Mouse (Mus musculus): ENCODE results near the gene Arcn1. TPM values are rescaled to one million over a fixed set of nuclear protein-coding genes. Genes with fewer than 3 reads are reported as not detected.

Arcn1 gene
- total RNA-seq, 1 experiment from 2014 or later: 160 TPM

DNA sequence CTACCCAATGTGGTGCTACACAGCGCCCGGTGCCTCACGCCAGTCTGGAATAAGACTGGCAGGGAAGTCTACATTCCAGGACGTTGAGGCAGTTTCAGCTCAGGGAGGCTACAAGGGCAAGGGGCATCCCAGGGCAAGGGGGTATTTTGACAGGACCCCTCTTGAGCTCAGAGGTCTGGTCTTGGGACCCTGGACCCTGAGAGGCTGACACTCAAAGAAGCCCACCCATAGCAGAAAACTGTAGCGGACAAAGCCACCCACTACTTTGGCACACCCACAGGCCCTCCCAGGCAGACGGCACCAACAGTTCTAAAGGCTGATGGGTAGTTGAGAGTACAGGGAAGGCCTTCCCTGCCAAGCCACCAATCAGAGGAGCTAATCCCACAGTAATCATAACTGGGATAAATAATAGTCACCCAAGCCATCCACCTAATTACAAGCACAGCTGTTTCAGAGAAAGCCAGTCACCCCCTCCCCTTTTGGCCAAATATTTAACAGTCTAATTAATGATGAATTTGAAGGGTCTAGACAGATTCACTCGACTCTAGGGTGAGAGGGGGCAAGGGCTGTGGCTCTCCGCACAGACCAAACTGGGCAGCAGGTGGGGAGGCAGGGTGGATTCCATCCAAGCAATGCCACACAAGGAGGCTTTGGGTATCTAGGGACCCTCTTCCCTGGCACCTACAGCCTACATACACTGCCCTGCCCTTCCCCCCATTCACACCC lies 47.9 kb downstream of the Arcn1 start:
- DNase-seq: no peak

DNA sequence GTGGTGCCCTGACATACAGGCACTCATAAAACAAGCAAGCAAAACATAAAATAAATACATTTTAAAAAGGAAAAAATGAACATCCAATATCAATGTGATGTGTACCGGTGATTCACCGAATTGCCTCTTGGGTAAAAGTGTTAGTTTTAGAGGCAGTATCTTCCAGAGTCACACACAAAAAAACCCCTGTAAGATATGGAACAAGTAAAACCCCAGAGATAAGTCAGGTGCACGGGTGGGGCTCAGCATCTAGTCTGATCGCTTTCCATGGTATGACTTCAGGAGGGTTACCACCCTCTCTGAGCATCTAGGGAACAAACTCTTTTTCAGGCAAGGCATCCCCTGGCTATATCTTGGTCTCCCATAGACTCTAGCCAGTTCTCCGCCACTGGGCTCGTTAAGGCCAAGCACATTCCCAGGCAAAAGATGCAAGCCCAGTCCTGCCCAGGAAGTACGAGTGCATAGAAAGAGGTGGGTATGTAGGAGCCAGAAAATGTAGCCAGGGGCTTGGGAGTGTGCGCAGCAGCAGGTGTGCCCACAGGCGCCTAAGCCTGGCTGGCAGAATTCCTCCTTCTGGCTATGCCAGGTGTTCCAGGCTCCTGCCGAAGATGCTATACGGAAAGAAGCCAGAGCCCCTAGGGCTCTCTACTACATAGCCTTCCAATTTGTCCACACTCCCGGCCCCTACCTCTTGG lies 48.6 kb downstream of the Arcn1 start:
- DNase-seq: no peak

DNA sequence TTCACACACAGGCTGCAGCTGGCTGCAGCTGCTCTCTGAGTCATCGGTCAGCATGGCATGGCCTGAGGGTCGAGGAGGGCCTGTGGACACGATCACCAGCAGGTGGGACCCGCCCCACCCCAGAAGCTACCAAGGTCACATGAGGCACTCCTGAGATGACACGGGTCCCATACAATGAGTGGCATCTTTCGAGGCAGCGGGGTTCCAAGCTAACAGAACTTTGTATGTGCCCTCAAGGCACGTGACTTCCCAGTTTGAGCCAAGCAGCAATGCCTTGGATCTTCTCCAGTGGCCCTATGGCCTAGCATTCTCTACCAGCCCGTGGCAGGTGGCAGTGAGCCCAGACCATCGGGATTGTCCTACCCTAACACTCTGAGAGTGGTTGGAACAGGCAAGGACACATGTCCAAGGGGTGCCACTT lies 49.8 kb downstream of the Arcn1 start:
- DNase-seq: peak; percentile 72

DNA sequence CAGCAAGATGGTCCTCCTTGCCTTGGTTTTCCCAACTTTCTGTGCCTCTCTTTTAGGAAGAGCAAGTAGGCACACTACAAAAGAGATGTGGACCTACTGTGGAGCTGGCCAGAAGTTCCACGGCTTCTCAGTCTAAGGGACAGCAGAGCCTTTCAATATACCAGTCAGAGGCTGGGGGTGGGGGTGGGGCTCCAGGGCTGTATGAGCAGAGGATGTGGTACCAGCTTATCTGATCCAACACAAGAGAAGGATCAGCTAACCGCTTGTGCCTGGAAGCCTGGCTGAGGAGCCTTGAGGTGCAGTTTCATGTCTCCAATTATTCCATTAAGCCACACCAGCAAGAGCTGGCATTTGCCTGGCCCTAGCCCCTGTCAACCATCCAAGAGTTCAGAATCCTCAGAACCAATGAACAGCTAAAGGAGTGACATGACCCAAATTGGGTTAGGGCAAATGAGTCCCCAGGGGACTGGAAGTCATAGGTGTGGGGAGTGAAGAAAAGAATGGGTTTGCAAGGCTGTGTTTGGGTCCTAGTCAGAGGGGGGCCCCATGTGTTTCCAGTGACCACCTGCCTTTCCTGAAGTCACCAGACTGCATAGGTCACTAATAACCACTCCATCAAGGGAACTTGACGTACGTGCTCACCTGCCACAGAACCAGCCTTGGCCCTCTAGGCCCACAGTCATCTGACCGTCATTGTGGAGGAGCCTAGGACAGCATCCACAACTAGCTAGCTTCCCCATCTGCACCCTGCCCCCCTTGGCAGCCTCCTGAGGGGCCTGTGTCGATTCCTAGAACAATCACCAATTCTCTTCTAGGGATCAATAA lies 50.4 kb downstream of the Arcn1 start:
- no peak for DNase-seq

DNA sequence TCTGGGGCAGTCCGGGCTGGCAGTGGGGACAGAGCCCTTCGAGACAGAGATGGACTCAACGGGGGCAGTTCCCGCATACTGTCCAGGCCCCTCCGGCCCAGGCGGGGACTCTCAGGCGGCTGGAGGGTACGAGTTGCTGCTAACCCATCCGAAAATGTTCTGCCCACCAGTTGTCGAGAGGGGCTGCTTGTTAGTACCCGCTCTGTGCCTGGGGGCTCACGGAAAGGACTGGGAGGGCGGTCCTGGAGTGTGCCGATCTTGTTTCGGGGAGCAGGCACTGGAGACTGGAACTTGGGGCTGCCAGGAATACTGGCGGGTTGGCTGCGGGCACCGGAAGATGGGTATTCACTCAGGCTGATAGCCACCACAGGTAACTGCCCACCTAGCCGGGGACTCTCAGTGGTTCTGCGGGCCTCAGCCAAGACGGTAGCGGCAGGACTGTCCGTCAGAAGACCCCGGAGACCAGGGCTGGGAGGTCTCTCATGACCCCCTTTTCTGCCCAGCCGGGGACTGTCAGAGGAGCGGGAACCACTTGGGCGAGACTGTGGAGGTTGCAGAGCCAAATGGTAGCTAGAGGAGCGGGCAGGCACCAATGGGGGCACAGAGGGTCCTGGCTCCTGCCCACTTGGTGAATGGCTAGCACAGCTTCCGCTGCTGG lies 51.8 kb downstream of the Arcn1 start:
- no peak for DNase-seq

DNA sequence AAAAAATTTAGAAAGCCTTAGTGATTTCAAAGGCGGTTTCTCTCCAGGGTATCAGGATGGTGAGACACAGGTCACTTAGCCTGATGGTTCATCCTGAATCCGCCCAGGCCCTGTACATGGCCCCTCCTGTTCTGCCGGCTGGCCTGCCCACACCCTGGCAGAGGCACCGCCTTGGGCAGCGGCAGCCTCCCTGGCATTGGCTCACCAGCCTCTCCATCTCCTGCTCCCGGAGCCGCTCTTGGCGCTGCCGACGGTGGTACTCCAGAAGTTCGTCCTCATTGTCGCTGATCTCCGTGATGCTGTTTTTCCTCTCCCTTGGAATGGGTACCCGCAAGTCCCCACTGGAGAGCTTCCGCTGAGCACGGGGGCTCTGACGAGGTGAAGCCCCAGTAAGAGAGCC lies 52.5 kb downstream of the Arcn1 start:
- no peak for DNase-seq

DNA sequence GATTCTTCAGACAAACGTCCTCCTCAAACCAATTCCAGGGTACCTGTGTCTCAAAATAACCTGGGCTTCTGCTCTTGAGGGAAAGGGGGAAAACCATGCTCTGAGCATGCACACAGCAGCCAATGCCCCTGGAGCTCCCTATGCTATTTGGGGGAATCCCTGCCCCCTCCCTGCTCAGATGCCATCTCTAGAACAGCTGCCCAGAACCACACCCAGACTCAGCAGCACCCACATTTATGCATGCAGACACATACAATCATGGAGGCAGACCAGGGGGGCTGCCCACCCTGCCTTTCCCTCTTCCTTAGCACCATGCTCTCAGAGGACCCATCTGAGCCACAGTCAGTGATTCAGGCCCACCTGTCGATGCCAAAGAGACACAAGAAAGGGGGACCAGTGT lies 54.1 kb downstream of the Arcn1 start:
- DNase-seq: no peak

DNA sequence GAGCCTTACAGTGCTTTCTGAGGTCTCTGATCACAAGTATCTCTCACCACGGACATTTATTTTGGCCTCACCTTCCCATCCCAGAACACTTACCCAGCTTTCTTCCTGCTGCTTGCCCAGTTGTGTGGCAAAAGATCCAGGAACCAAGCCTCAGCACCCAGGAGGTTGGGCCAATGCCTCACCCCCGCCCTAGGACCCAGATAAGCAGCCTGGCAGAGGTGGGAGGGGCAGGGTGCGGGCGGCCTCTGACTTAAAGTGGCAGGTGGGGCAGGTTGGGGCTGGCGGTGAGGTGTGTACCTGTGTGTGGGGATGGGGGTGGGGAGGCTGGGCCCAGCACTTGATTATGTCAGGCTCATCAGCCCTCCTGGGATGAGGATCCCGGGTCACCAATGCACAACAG lies 54.6 kb downstream of the Arcn1 start:
- no peak for DNase-seq

DNA sequence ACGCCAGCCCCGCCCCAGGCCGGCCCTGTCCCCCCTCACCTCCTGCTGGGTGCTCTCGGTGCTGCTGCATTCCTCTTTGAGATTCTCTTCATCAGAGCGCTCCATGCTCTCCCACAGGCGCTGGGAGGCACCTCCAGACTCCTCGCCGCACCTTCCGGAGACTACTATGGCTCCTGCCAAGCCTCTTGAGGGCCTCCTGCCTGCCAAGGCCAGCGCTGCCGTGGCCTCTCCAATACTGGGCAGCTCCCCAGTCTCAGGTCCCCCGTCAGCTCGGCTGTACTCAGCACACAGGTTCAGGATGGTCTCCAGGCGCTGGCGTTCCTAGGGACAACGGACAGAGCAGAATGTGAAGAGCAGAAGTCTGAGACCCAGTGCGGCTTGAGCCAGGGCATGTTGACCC lies 56.0 kb downstream of the Arcn1 start:
- peak; percentile 54 for DNase-seq

DNA sequence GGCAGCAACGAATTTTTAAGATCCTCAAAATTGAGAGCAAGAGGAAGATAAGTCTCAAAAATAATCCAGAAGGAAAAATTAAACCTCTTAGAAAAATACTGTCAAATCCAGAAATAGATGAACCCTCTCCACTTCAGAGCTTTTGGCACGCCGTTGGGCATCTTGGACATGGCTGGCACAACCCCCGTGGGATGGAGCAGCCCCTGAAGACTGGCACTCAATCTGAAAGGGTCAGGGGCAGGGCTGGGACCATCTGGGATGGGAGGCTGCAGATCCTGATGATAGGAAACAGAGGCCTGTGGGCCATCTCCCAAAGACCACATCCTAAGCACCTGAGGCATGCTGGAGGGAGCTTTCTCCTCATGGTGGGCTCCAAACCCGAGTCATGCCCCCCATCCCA lies 57.4 kb downstream of the Arcn1 start:
- no peak for DNase-seq

DNA sequence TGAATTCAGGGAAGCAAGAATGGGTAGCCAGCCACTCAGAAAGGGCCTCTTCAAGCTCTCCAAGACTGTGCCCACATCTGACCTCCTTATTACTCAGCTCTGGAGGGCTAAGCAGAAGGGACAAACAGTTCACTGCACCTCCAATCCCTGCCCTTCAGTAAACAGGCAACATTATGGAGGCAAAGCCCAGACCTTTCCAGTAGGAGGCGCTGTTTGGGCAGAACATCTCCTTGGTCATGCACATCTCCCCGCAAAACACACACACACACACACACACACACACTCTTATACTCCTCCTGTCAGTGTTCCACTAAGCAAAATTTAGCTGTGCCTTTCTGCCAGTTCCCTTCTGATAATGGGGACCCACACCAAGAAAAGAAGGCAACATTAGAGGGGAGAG lies 58.0 kb downstream of the Arcn1 start:
- peak; percentile 68 for DNase-seq

DNA sequence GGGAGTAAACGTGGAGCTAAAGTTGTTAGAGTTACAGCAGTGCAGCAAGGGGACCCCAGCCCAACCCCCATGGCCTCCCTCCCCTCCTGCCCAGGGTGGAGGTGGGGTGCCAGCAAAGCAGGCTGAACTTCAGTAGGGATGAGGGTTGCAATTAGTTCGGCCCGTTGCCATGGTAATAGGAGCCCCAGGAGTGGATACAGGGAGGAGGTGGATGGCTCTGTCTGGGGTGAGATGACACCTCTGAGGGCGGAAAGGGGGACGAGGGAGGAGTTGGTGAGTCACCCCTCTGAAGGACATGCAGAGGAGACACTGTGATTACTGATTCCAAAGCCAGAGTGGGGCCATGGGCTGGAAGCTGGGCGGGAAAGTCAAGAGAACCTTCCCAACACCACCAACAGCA lies 58.7 kb downstream of the Arcn1 start:
- peak; percentile 82 for DNase-seq

DNA sequence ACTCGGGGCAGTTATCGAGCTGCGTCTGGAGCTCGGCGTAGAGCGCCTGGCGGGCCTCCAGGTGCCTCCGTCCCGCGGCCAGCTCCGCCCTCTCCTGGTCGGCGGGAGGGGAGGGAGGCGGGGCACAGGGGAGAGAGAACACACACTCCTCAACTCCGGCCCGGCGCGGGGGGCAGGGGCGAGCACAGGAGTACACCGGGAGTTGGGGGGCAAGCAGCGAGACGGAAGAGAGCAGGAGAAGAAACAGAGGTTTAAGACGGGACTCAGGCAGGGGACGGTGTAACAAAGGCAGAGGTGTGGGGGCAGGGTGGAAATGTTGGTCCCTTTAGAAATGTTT lies 59.2 kb downstream of the Arcn1 start:
- peak; percentile 92 for DNase-seq

DNA sequence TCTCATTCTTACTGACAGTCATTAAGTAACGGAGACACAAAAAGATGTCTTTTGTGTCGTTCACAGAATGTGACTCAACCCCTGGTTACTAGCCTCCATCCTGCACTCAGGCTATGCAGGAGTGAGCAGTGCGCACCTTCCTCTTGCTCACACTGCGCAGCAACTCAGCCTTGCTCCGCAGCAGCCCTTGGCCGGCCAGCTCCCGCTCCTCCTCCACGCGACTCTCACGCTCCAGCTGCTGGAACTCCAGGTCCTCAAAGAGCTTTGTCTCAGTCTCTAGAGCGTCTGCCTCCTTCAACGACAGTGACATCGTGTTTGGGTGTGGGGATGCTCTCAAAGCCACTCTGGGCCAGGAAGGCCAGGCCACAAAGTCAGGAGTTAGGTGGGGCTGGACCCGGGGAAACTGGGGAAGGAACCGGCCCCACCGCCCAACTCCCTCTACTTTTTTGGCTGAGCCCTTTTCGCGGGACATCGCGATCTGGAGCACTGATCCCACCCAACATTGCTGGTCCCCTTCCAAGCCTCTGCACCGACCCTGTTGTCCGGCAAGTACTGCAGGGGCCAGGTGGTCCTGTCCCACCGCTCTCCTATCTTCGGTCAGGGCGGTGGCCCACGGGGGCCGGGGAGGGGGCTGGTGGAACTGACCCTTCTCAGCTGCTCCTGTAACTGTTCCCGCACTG lies 59.8 kb downstream of the Arcn1 start:
- DNase-seq: no peak

DNA sequence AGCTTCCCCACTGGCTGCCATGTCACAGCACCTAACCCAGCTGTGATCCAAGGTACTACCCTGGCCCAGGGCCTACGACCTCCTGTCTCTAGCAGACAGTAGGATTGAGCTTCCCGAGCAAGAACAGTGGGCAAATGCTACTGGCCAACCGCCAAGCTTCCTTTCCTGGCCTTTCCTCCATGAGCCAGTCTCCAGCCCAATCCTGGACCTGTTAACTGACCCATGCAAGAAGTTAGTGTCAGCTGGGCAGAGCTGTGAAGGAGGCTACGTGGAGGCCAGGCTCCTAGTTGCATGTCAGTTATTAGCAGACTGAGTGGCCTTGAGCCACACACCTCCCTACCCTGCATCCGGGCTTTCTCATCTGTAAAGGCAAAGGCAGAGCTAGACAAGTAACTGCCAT lies 67.9 kb downstream of the Arcn1 start:
- DNase-seq: no peak

DNA sequence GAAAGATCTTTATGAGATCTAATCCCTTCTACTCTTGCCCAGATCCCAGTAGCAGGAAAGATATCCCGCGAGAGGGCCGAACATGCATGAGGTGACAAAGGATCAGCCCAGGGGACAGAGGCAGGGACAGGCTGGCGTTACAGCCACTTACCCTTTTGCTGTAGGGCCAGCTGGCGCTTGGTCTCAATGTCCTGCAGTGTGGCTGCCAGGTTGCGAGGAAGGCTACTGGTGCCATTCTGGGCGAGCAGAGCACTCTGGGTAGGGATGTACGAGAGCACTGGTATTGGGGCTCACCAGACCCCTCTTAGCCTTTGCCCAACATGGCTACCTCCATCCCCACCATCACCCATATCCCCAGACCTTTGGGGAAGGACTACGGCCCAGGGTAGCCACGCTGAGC lies 68.4 kb downstream of the Arcn1 start:
- no peak for DNase-seq

DNA sequence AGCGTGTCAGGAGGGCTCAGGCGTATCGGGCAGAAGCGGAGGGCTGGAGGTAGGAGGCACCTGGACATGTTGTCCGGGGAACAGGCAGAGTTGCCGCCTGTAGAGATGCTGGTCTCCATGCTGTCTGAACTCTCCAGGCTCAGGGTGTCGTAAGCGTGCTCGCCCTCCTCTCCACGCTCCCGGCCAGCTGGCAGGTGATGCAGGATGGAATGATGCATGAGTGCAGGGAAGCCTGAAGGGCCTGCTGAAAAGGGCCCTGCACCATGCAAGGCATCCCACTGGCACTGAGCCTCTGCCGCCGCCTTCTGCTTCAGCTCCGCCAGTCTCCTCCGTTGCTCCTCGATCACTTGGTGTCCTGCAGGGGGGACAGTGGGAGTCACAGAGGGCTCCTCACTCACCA lies 69.8 kb downstream of the Arcn1 start:
- DNase-seq: no peak

DNA sequence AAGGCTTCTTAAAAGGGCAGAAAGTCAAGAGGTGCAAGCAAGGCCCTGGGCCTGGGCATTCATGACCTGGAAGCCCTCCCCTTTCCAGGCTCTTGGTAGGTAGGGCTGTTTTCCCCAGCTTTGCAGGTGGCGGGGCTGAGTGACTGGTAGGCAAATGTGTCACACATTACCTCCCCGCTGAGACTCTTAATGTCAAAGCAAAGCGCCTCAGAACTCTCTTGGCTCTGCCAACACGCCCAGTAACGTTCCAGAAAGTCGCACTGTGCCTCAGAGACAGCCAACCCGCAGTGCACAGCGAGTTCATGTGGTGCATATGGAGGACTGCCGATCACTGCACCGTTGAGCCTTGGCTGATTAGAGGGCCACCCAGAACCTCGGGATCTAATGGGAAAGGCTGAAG lies 74.6 kb downstream of the Arcn1 start:
- DNase-seq: no peak

DNA sequence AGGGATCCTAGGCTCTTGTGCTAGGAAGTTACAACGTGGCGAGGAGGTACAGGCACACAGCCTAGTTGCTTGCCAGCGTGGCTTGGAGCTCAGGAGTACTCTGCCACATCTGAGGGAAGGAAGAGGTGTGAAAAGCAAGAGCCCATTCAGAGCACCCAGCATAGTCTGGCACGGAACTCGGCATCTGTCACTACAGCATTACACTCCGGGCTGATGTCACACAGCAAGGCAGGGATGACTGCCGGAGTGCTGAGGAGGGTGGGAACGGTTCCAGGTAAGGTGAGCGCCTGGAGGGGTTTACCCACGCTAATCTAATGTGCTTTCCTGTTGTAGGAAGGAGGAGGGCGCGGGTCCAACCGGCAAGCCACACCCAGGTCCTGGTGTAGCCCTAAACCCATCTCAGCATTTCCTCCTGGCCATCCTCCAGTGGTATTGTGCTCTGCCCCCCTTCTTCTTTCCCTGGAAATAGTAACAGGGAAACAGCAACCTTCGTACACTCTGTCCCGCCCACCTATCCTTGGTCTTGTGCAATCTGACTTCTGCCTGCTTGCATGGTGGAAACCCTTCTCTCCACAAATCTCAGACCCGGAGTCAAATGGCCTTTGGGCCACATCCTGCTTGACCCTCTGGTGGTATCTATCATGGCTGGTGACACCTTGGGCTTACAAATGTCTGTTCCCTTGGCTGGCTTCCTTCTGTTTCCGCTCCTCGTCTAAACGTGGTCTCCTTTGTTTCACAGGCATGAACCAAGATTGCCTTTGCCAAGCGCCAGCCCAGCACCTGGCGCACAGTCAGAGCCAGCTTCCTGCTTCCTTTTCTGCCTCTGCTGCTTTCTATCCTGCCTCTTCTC lies 75.7 kb downstream of the Arcn1 start:
- peak; percentile 81 for DNase-seq

Measured in adrenal gland, postnatal 14 days (tissue).